Mouse (Mus musculus) spleen, adult 2 months (tissue): ENCODE data around the gene Id3.

Experiments
- CTCF ChIP-seq: fragments of 200-500 bp; IDR thresholded peaks from 2 replicates; pipeline ENCODE4 v1.5.1; 2011; ENCODE audit warnings: mild to moderate bottlenecking, inconsistent platforms; ENCODE audit not compliant: insufficient read depth, insufficient read length, insufficient replicate concordance; ENCODE audit errors: extremely low read depth
- POLR2A ChIP-seq: fragments of 200-500 bp; IDR thresholded peaks from 2 replicates; pipeline ENCODE4 v1.6.1; 2011; ENCODE audit warnings: low read depth, low read length, inconsistent platforms

- TF ChIP-seq CTCF (no peak), POLR2A (no peak)
Observed at GRCm38 (mm10) chr4:136134978-136135873, 8.1 kb upstream of the Id3 start.
